Mouse (Mus musculus): ENCODE data around the gene Clhc1.

Gene Clhc1

GRCm38 (mm10) chr11:29560990-29561389, 13.2 kb downstream of the Clhc1 start:
- DNase-seq (ENCODE audit: low read depth, low spot score) = no peak

GRCm38 (mm10) chr11:29563406-29563805, 15.7 kb downstream of the Clhc1 start:
- no peak for DNase-seq (ENCODE audit: low read depth, low spot score)

- DNase-seq (ENCODE audit: low read depth, low spot score) = no peak
These were observed 23.8 kb downstream of the Clhc1 start for GRCm38 (mm10) chr11:29571536-29571935.

- DNase-seq (ENCODE audit: low read depth, low spot score) = no peak
These were observed 24.9 kb downstream of the Clhc1 start for GRCm38 (mm10) chr11:29572656-29573055.

DNA sequence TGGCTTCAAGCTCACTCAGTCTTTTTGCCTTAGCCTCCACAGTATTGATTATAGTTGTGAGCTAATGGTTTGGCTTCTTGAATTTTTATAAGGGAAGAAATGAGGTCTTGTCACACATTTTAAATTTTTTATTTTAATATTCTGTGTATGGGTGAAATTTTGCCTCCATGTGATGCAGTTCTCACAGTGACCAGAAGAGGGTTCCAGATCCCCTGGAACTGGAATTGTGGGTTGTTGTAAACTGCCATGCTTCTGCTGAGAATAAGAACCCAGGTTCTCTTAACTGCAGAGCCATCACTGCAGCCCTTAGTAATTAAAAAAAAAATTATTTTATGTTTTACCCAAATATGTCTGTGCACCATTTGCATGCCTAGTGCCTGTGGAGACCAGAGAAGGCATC, 31.9 kb downstream of the Clhc1 start:
- peak; percentile 47 for DNase-seq (ENCODE audit: low read depth, low spot score)

DNA sequence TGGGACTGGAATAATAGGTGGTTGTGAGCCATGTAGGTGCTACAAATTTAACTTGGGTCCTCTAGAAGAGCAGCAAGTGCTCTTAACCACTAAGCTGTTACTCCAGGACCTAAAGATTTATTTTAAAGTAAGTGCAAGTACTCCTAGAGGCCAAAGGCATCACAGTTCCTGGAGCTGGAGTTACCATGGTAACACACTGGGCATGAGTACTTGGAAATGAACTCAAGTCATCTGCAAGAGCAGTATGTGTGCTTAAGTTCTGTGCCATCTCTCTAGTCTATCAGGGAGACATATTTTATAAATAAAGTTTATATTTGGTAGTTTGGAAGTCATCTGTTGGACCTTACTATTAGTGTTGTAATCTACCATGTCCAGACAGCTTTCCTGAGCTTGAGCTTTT, 47.5 kb downstream of the Clhc1 start:
- no peak for DNase-seq (ENCODE audit: low read depth, low spot score)

DNA sequence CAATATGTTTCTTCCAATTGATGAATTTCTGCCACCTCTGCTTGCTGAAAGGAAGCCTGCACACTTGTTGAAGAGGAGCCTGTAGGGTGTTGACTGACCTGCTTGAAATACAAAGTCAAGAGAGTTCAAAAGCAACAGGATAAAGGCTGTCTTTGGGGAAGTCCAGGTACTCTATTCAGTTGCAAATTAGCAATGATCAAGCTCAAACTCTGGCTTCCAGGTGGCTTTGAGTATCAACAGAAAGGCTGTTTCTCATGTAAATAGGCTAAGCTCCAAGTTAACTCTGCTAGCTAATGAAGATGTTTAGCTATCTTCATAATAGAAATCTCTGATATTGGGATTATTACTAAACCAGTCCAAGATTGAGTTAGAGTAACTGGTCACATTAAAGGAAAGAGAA, 49.4 kb downstream of the Clhc1 start:
- no peak for DNase-seq (ENCODE audit: low read depth, low spot score)

- DNase-seq (ENCODE audit: low read depth, low spot score) = no peak
These were observed 51.2 kb downstream of the Clhc1 start for GRCm38 (mm10) chr11:29599000-29599399.

GRCm38 (mm10) chr11:29603581-29603980, 55.8 kb downstream of the Clhc1 start:
- DNase-seq (ENCODE audit: low read depth, low spot score) = no peak

- no peak for DNase-seq (ENCODE audit: low read depth, low spot score)
These were observed 59.8 kb downstream of the Clhc1 start for GRCm38 (mm10) chr11:29607465-29607990.

GRCm38 (mm10) chr11:29609756-29610468, 62.2 kb downstream of the Clhc1 start:
- DNase-seq (ENCODE audit: low read depth, low spot score) = no peak

GRCm38 (mm10) chr11:29612007-29612406, 64.3 kb downstream of the Clhc1 start:
- no peak for DNase-seq (ENCODE audit: low read depth, low spot score)

GRCm38 (mm10) chr11:29613185-29613735, 65.5 kb downstream of the Clhc1 start:
- DNase-seq (ENCODE audit: low read depth, low spot score) = no peak

DNA sequence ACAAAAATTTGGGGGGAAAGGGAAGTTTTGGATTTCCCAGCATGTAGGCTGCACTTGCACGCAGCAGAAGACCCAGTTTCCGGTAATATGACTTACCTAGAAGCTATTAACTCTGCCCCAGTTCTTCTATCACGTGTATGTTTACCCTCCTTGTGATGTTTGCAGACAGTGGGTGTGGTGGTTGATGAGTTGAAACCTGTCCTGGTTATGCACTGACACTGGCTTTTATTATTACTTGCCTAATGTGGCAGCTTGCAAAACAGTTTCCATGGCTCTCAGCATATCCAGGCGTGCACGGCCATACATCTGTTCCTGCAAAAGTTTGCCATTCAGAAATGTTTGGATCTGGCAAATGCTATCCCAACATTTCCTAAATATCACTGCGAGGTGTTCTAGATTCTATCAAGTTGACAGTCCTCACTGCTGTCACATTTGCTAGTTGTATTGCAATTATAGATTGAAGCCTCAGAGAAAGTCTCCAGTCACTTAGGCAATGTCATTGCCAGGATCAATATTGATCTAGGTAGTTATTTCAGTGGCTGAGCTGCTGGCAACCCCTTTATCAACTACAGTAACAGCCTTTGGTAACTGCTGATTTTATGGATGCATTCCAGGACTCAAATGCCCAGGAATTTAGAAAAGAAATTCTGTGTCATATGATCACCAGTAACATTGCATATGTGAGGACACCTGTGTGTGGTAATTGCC, 66.6 kb downstream of the Clhc1 start:
- DNase-seq (ENCODE audit: low read depth, low spot score) = no peak

DNA sequence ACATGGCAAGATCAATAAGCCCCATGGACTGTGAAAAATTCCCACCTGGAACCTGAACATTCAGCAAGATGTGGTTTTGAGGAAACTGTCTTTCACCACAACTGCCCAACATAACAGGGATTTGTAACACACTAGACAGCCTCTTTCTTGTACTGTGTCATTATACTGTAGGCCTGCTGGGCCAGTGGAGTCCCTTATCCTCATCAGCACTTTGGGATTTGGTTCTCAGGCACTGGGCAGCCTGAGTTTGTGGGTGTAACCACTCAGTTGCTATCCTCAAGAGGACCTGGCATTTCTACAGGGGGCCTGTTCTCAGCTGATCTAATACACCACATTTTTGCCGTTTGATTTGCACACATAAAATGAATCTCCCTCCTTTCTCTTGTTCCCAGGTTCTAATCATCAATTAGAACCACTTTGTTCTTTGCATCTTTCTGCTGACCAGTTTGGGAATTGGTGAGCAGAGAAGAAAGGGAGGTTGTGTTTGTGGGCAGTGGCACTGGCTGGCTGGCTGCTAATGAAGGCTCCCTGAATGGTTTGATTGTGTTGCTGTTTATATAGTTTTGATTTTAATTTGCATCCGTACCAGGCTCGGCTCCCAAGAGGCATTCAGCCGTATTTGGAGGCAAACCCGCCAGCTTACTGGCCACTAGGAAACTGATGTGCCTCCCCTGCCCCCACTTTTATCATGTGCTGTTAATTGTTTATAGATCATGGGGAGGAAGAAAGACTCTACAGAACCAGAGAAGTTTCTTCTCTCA, 74.5 kb downstream of the Clhc1 start:
- no peak for DNase-seq (ENCODE audit: low read depth, low spot score)

DNA sequence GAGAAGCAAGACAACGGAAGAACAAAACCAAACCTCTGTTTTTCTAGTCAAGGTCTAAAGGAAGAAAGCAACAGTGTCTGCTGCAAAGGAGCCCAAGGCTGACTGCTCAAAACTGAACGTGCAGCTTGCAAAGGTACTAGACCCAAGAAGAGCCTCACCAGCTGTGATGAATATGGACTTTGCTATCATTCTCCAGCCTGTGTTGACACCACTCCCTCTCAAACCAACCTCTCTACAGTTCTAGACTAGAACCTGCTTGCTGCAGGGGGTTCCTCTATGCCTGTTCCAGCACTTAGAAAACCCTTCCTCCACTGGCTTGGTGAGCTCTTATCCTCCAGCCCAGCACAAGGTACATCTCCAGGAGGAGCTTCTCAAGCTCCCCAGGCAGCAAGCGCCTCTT, 75.6 kb downstream of the Clhc1 start:
- no peak for DNase-seq (ENCODE audit: low read depth, low spot score)

DNA sequence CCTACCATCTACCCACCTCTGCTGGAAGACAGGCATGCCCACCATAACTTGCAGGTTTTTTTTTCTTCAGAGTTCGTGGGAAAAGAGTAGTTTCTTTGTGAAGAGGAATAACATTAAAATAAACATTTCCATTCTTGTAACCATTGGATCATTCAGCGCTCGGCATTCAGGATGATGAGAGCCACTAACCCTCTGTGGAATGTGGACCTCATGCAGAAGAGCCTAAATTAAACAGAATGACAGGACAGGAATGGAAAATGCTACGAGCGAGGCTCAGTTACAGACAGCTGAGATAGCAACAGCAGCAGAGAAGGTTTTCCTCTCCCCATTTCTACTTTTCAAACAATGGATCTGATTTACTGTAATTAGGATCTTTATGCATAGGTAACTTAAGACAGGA, 78.8 kb downstream of the Clhc1 start:
- no peak for DNase-seq (ENCODE audit: low read depth, low spot score)

- no peak for DNase-seq (ENCODE audit: low read depth, low spot score)
These were observed 80.0 kb downstream of the Clhc1 start for GRCm38 (mm10) chr11:29627706-29628105.
